Mouse (Mus musculus): ENCODE measurements around the gene Exoc4.

DNA sequence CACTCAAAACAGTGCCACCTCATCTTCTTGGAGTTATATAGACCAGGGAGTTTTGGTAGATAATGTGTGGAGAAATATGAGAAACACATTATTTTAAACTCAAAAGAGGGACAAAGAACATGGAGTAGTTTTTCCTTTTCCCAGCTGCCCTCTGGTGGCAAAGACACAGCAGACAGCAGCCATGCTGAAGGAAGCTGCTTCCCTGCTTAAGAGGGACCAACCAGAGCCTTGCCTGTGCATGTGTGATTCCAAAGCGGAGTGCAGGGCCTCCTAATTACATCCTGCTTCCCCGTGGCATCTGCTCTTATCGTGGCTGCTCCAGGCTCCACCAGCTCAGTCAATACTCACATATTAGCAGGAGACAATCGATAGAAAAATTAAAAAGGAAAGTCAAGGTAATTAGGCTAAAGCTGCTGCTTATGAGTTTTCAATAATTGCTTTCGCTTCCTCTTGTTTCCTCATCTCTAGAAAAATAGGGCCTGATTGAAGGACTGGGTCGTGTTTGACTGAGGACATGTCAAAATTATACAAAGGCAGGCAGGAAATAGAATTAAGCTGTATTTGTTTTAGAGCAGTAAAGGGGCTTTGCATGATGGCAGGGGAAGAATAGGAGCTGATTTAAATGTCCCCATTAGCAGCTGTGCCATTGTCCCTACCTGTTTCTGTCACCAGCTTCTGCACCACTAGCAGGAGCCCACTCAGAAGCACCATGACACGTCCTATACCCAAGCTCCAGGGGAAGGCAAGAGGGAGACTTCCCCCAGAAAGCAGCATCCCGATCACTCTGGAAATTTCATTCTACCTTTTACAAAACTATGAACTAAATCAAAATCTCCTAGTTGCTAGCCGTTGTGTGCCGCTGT lies 433.1 kb downstream of the Exoc4 start:
- TF ChIP-seq CTCF (IDR thresholded peaks at IDR 0.05; ENCODE audit: insufficient read depth, low read length) (peak; percentile 34; the same call in 1 of the 2 replicates), POLR2A (IDR thresholded peaks at IDR 0.05; ENCODE audit: borderline replicate concordance, extremely low read depth, low read depth, low read length) (no peak)
